ENCODE assay signal across 19 mouse cellular contexts in genomic region chrX:57233596-57233995, GRCm38 (mm10). TPM values are rescaled to one million over a fixed set of nuclear protein-coding genes. Genes with fewer than 3 reads are reported as not detected.
"Had no signal": no experiment of that assay in that cellular context is flagged by ENCODE, and none has a peak within 500 bp of the region (broad histone marks: within the 10 kb centered on the region; RNA-seq: fewer than 3 reads in every experiment).

No protein-coding gene starts in this region.

- ATAC-seq: liver, embryonic 12.5 days; midbrain, embryonic 15.5 days had no signal

- H3K36me3 ChIP-seq: limb, embryonic 15.5 days; liver, embryonic 12.5 days; midbrain, embryonic 15.5 days; neural tube, embryonic 12.5 days; stomach, embryonic 15.5 days had no signal

- H3K27ac ChIP-seq: kidney, postnatal 0 days; limb, embryonic 15.5 days; liver, embryonic 12.5 days; midbrain, embryonic 15.5 days; neural tube, embryonic 12.5 days; stomach, embryonic 15.5 days had no signal

- H3K9ac ChIP-seq: limb, embryonic 15.5 days; liver, embryonic 12.5 days; lung, embryonic 14.5 days; midbrain, embryonic 15.5 days; neural tube, embryonic 12.5 days; stomach, embryonic 15.5 days had no signal

- H3K4me3 ChIP-seq: limb, embryonic 15.5 days; liver, embryonic 12.5 days; midbrain, embryonic 15.5 days; neural tube, embryonic 12.5 days; stomach, embryonic 15.5 days had no signal

- DNase-seq: kidney, adult 11 months; kidney, adult 9 months; kidney, postnatal 36 days; lung, embryonic 14.5 days; lung, postnatal 10 days; lung, postnatal 4 days; thymus, postnatal 36 days had no signal

- H3K4me1 ChIP-seq: limb, embryonic 15.5 days; liver, embryonic 12.5 days; midbrain, embryonic 15.5 days; neural tube, embryonic 12.5 days; stomach, embryonic 15.5 days had no signal

- H3K27me3 ChIP-seq: limb, embryonic 15.5 days; liver, embryonic 12.5 days; midbrain, embryonic 15.5 days; neural tube, embryonic 12.5 days; stomach, embryonic 15.5 days had no signal

- H3K9me3 ChIP-seq: limb, embryonic 15.5 days; liver, embryonic 12.5 days; midbrain, embryonic 15.5 days; neural tube, embryonic 12.5 days; stomach, embryonic 15.5 days had no signal

- H3K4me2 ChIP-seq: limb, embryonic 15.5 days; liver, embryonic 12.5 days; lung, embryonic 14.5 days; midbrain, embryonic 11.5 days; midbrain, embryonic 15.5 days; neural tube, embryonic 12.5 days; stomach, embryonic 15.5 days had no signal

RNA-seq across cellular contexts. Expression of gene Cd40lg, which starts 21.7 kb away (rescaled TPM):
- total RNA-seq: layer of hippocampus, postnatal 36 days; monocyte, adult 5-6 weeks had no signal
- polyA plus RNA-seq: intestine, embryonic 14.5 days; kidney, postnatal 0 days; limb, embryonic 11.5 days; limb, embryonic 15.5 days; liver, embryonic 12.5 days; liver, embryonic 16.5 days; lung, embryonic 14.5 days; midbrain, embryonic 11.5 days; midbrain, embryonic 15.5 days; neural tube, embryonic 12.5 days; stomach, embryonic 15.5 days had no signal
